ENCODE assay signal across 28 mouse cellular contexts in genomic region chr12:98614910-98615508, GRCm38 (mm10). TPM values are rescaled to one million over a fixed set of nuclear protein-coding genes. Genes with fewer than 3 reads are reported as not detected.
DNase-seq lines count a peak whose midpoint lies in the region; ATAC-seq and TF ChIP-seq lines count a peak whose summit lies in the region.
"Had no signal": no experiment of that assay in that cellular context is flagged by ENCODE, and none has a peak within 500 bp of the region (broad histone marks: within the 10 kb centered on the region; RNA-seq: fewer than 3 reads in every experiment).

No protein-coding gene starts in this region.

- WGBS in forebrain, postnatal 0 days: 70% methylated on average over 3 of the region's 3 CpGs
- 81% methylated on average over 3 of the region's 3 CpGs for WGBS in forebrain, embryonic 13.5 days
- WGBS in limb, embryonic 12.5 days: 52% methylated on average over 3 of the region's 3 CpGs
- WGBS in limb, embryonic 10.5 days: 72% methylated on average over 3 of the region's 3 CpGs
- WGBS in neural tube, embryonic 12.5 days: 53% methylated on average over 3 of the region's 3 CpGs
- WGBS in neural tube, embryonic 15.5 days: 37% methylated on average over 3 of the region's 3 CpGs

- H3K4me1 ChIP-seq in forebrain, postnatal 0 days (ENCODE audit: insufficient read depth): peaks cover 3% of the 10 kb centered on the region; the same call in 1 of the 2 replicates
- peaks cover 11% of the 10 kb centered on the region; the same call in 1 of the 2 replicates for H3K4me1 ChIP-seq in forebrain, embryonic 13.5 days
- H3K4me1 ChIP-seq in limb, embryonic 12.5 days (replicated peaks): peaks cover 11% of the 10 kb centered on the region
- H3K4me1 ChIP-seq in limb, embryonic 10.5 days: no peaks in the 10 kb centered on the region; the same call in 1 of the 2 replicates
- H3K4me1 ChIP-seq in neural tube, embryonic 12.5 days: peaks cover 4% of the 10 kb centered on the region
- peaks cover 8% of the 10 kb centered on the region for H3K4me1 ChIP-seq in neural tube, embryonic 15.5 days
- H3K4me1 ChIP-seq: embryonic facial prominence, embryonic 13.5 days had no signal

- TF ChIP-seq CTCF in forebrain, postnatal 0 days (IDR thresholded peaks at IDR 0.05; ENCODE audit: low read depth): no peak

- no peak for DNase-seq in forebrain, postnatal 0 days
- no peak for DNase-seq in limb, embryonic 10.5 days (ENCODE audit: low spot score)
- no peak for DNase-seq in spleen, postnatal 36 days (ENCODE audit: low spot score in 2 of 2)
- DNase-seq: adrenal gland, postnatal 14 days; cerebellum, adult 11-12 months; cerebellum, adult 9-11 months; gastrocnemius, postnatal 10 days; heart, postnatal 14 days; kidney, adult 8-10 months; layer of hippocampus, postnatal 36 days; left cerebral cortex, postnatal 4 days; liver; lung, adult 2 months; lung, postnatal 10 days; thymus, postnatal 4 days had no signal

- H3K4me2 ChIP-seq in forebrain, postnatal 0 days (ENCODE audit: low read depth): no peak overlapping the region
- no peak overlapping the region for H3K4me2 ChIP-seq in forebrain, embryonic 13.5 days
- H3K4me2 ChIP-seq in limb, embryonic 12.5 days: no peak overlapping the region
- H3K4me2 ChIP-seq in neural tube, embryonic 12.5 days (replicated peaks): no peak overlapping the region
- H3K4me2 ChIP-seq in neural tube, embryonic 15.5 days: no peak overlapping the region
- H3K4me2 ChIP-seq: embryonic facial prominence, embryonic 13.5 days; midbrain, embryonic 13.5 days had no signal

- H3K27ac ChIP-seq in forebrain, postnatal 0 days (ENCODE audit: low read depth, low read length): 0 out of 2 replicates have a peak overlapping the region, but pooled peaks have one; percentile 29
- H3K27ac ChIP-seq in forebrain, embryonic 13.5 days: no peak overlapping the region
- 0 out of 2 replicates have a peak overlapping the region, but pooled peaks have one; percentile 23 for H3K27ac ChIP-seq in limb, embryonic 12.5 days
- no peak overlapping the region for H3K27ac ChIP-seq in limb, embryonic 10.5 days
- no peak overlapping the region for H3K27ac ChIP-seq in neural tube, embryonic 12.5 days
- peak overlapping the region; percentile 54; the same call in 1 of the 2 replicates for H3K27ac ChIP-seq in neural tube, embryonic 15.5 days (replicated peaks)
- H3K27ac ChIP-seq: embryonic facial prominence, embryonic 13.5 days; kidney, postnatal 0 days; liver, embryonic 14.5 days; macrophage; midbrain, embryonic 13.5 days had no signal

- H3K36me3 ChIP-seq in forebrain, postnatal 0 days (ENCODE audit: insufficient read depth): no peaks in the 10 kb centered on the region
- no peaks in the 10 kb centered on the region for H3K36me3 ChIP-seq in forebrain, embryonic 13.5 days (ENCODE audit: poor library complexity, severe bottlenecking)
- no peaks in the 10 kb centered on the region for H3K36me3 ChIP-seq in limb, embryonic 12.5 days
- H3K36me3 ChIP-seq in limb, embryonic 10.5 days: no peaks in the 10 kb centered on the region
- no peaks in the 10 kb centered on the region for H3K36me3 ChIP-seq in neural tube, embryonic 12.5 days
- no peaks in the 10 kb centered on the region for H3K36me3 ChIP-seq in neural tube, embryonic 15.5 days
- H3K36me3 ChIP-seq: embryonic facial prominence, embryonic 13.5 days; midbrain, embryonic 13.5 days had no signal

- no peaks in the 10 kb centered on the region for H3K27me3 ChIP-seq in forebrain, postnatal 0 days (ENCODE audit: insufficient read depth, low read length)
- H3K27me3 ChIP-seq in forebrain, embryonic 13.5 days: no peaks in the 10 kb centered on the region
- H3K27me3 ChIP-seq in limb, embryonic 12.5 days: no peaks in the 10 kb centered on the region
- no peaks in the 10 kb centered on the region for H3K27me3 ChIP-seq in limb, embryonic 10.5 days (ENCODE audit: low read depth, poor library complexity, severe bottlenecking)
- H3K27me3 ChIP-seq in neural tube, embryonic 12.5 days (replicated peaks): no peaks in the 10 kb centered on the region
- no peaks in the 10 kb centered on the region for H3K27me3 ChIP-seq in neural tube, embryonic 15.5 days (replicated peaks)
- H3K27me3 ChIP-seq: embryonic facial prominence, embryonic 13.5 days; midbrain, embryonic 13.5 days had no signal

- H3K9ac ChIP-seq in forebrain, postnatal 0 days: no peak overlapping the region
- no peak overlapping the region for H3K9ac ChIP-seq in forebrain, embryonic 13.5 days
- H3K9ac ChIP-seq in limb, embryonic 12.5 days (replicated peaks): no peak overlapping the region
- H3K9ac ChIP-seq in neural tube, embryonic 12.5 days: no peak overlapping the region
- no peak overlapping the region for H3K9ac ChIP-seq in neural tube, embryonic 15.5 days (replicated peaks)
- H3K9ac ChIP-seq: embryonic facial prominence, embryonic 13.5 days; liver, embryonic 14.5 days; midbrain, embryonic 13.5 days had no signal

- ATAC-seq in forebrain, postnatal 0 days: peak; percentile 77
- no peak for ATAC-seq in forebrain, embryonic 13.5 days
- ATAC-seq in limb, embryonic 12.5 days (ENCODE audit: insufficient number of reproducible peaks, insufficient read depth, low FRiP score, low TSS enrichment, low read depth): 0 out of 2 replicates have a peak, but pooled peaks have one; percentile 10
- ATAC-seq in neural tube, embryonic 12.5 days (ENCODE audit: low FRiP score, low read depth): peak; percentile 52; the same call in 1 of the 2 replicates
- ATAC-seq in neural tube, embryonic 15.5 days (ENCODE audit: low FRiP score): peak; percentile 82
- ATAC-seq: intestine, embryonic 16.5 days had no signal

- no peak overlapping the region for H3K4me3 ChIP-seq in forebrain, postnatal 0 days (ENCODE audit: low read depth, low read length)
- no peak overlapping the region for H3K4me3 ChIP-seq in forebrain, embryonic 13.5 days
- H3K4me3 ChIP-seq in limb, embryonic 12.5 days (replicated peaks): no peak overlapping the region
- no peak overlapping the region for H3K4me3 ChIP-seq in limb, embryonic 10.5 days
- H3K4me3 ChIP-seq in neural tube, embryonic 12.5 days: no peak overlapping the region
- no peak overlapping the region for H3K4me3 ChIP-seq in neural tube, embryonic 15.5 days (replicated peaks)
- H3K4me3 ChIP-seq: embryonic facial prominence, embryonic 13.5 days; midbrain, embryonic 13.5 days; myocyte had no signal

- no peaks in the 10 kb centered on the region for H3K9me3 ChIP-seq in forebrain, postnatal 0 days (ENCODE audit: low read length)
- no peaks in the 10 kb centered on the region for H3K9me3 ChIP-seq in forebrain, embryonic 13.5 days (replicated peaks)
- H3K9me3 ChIP-seq in limb, embryonic 12.5 days: no peaks in the 10 kb centered on the region
- H3K9me3 ChIP-seq in limb, embryonic 10.5 days (replicated peaks): no peaks in the 10 kb centered on the region
- no peaks in the 10 kb centered on the region for H3K9me3 ChIP-seq in neural tube, embryonic 12.5 days
- H3K9me3 ChIP-seq in neural tube, embryonic 15.5 days (replicated peaks): no peaks in the 10 kb centered on the region
- H3K9me3 ChIP-seq: embryonic facial prominence, embryonic 13.5 days; midbrain, embryonic 13.5 days had no signal

RNA-seq across cellular contexts. Expression of gene Spata7, which starts 12.9 kb away (rescaled TPM):
- 35.4 and 35.5 TPM in 2 replicates for total RNA-seq in forebrain, postnatal 0 days (2014; rRNA removed)
- 23.2 and 32.2 TPM in 2 replicates for polyA plus RNA-seq in forebrain, postnatal 0 days (2015; fragmentation: Nextera tagmentation; extraction: Ambion mirVana)
- polyA plus RNA-seq in forebrain, embryonic 13.5 days (2015; fragmentation: Nextera tagmentation; extraction: Ambion mirVana): 24.9 and 28.7 TPM in 2 replicates
- 22.5 and 27.6 TPM in 2 replicates for polyA plus RNA-seq in limb, embryonic 12.5 days (2016; fragmentation: Nextera tagmentation; extraction: Ambion mirVana)
- polyA plus RNA-seq in limb, embryonic 10.5 days (2016; fragmentation: Nextera tagmentation; extraction: Ambion mirVana): 19.5 and 21.4 TPM in 2 replicates
- 23.4 and 26.4 TPM in 2 replicates for polyA plus RNA-seq in neural tube, embryonic 12.5 days (2016; fragmentation: Nextera tagmentation; extraction: Ambion mirVana)
- 29.4 and 34.9 TPM in 2 replicates for polyA plus RNA-seq in neural tube, embryonic 15.5 days (2015; fragmentation: Nextera tagmentation; extraction: Ambion mirVana)

RNA-seq across cellular contexts. Expression of gene Kcnk10, which starts 36.9 kb away (rescaled TPM):
- total RNA-seq in forebrain, postnatal 0 days (2014; rRNA removed): 59.7 and 60.9 TPM in 2 replicates
- polyA plus RNA-seq in forebrain, postnatal 0 days (2015; fragmentation: Nextera tagmentation; extraction: Ambion mirVana): 30.2 and 40.9 TPM in 2 replicates
- 49.1 and 50.9 TPM in 2 replicates for polyA plus RNA-seq in forebrain, embryonic 13.5 days (2015; fragmentation: Nextera tagmentation; extraction: Ambion mirVana)
- 0.08 and 0.21 TPM in 2 replicates for polyA plus RNA-seq in limb, embryonic 12.5 days (2016; fragmentation: Nextera tagmentation; extraction: Ambion mirVana)
- 0.13 TPM in 2 replicates for polyA plus RNA-seq in limb, embryonic 10.5 days (2016; fragmentation: Nextera tagmentation; extraction: Ambion mirVana)
- 24.8 and 30.7 TPM in 2 replicates for polyA plus RNA-seq in neural tube, embryonic 12.5 days (2016; fragmentation: Nextera tagmentation; extraction: Ambion mirVana)
- polyA plus RNA-seq in neural tube, embryonic 15.5 days (2015; fragmentation: Nextera tagmentation; extraction: Ambion mirVana): 30.0 and 31.5 TPM in 2 replicates
- total RNA-seq: heart, postnatal 14 days; megakaryocyte-erythroid progenitor cell, adult 5-6 weeks had no signal
- polyA plus RNA-seq: gonadal fat pad, adult 2 months; liver, embryonic 14.5 days; macrophage; myocyte had no signal

Comparison
In these comparisons a context has a peak if more than half of its experiments do, and no peak if none do; other contexts are left out.
1. H3K27ac ChIP-seq: peak in forebrain, postnatal 0 days (single experiment), limb, embryonic 12.5 days (single experiment) and neural tube, embryonic 15.5 days (single experiment); none in forebrain, embryonic 13.5 days (single experiment), limb, embryonic 10.5 days (single experiment) and neural tube, embryonic 12.5 days (single experiment).
2. RNA of gene Kcnk10, which starts 36.9 kb away (polyA plus RNA-seq): 49.1 to 50.9 TPM in forebrain, embryonic 13.5 days, 30.2 to 40.9 TPM in forebrain, postnatal 0 days, 30.0 to 31.5 TPM in neural tube, embryonic 15.5 days and 24.8 to 30.7 TPM in neural tube, embryonic 12.5 days; 0.08 to 0.21 TPM in limb, embryonic 12.5 days and 0.13 TPM in limb, embryonic 10.5 days; every median in the first group is over 10 times any median in the second.